Mouse (Mus musculus) heart, embryonic 10.5 days (tissue): ENCODE measurements around the gene Shoc2. TPM values are rescaled to one million over a fixed set of nuclear protein-coding genes. Genes with fewer than 3 reads are reported as not detected.
A peak's percentile ranks its signal among the peaks of the same experiment; 100 is the strongest.

Experiments
- DNase-seq: peaks from one replicate; pipeline ENCODE4 v3.0.0-alpha.2; 2017; ENCODE audit warnings: low spot score
- H3K27ac ChIP-seq: fragments of 300-500 bp; sonication (generic); 2 replicates; pipeline ENCODE4 v1.5.1; 2016; ENCODE audit warnings: mild to moderate bottlenecking
- H3K27me3 ChIP-seq: fragments of 300-500 bp; sonication (generic); 2 replicates; pipeline ENCODE4 v1.6.1; 2016; ENCODE audit warnings: mild to moderate bottlenecking; ENCODE audit not compliant: poor library complexity, insufficient read depth, severe bottlenecking
- H3K36me3 ChIP-seq: fragments of 300-500 bp; sonication (generic); 2 replicates; pipeline ENCODE4 v1.6.1; 2016; ENCODE audit warnings: mild to moderate bottlenecking, moderate library complexity
- H3K4me1 ChIP-seq: fragments of 300-500 bp; sonication (generic); 2 replicates; pipeline ENCODE4 v1.6.1; 2016; ENCODE audit warnings: mild to moderate bottlenecking
- H3K4me3 ChIP-seq: fragments of 300-500 bp; sonication (generic); 2 replicates; pipeline ENCODE4 v1.5.1; 2016; ENCODE audit warnings: mild to moderate bottlenecking, moderate library complexity
- H3K9me3 ChIP-seq: fragments of 300-500 bp; sonication (generic); 2 replicates; pipeline ENCODE4 v1.6.1; 2016; ENCODE audit warnings: mild to moderate bottlenecking, moderate library complexity
- WGBS: fragments of 180-500 bp; shearing (Covaris S2); methylation state at CpG from one replicate; pipeline ENCODE4 v1.1.7; 2016; 5-methylcytosine and 5-hydroxymethylcytosine counted together
- polyA plus RNA-seq: library from polyadenylated mRNA; unstranded; fragments of >200 nt; fragmentation: Nextera tagmentation; extraction: Ambion mirVana; gene quantifications from 2 replicates; pipeline ENCODE4 v1.2.1, GENCODE M21; 2016

The Shoc2 gene
- polyA plus RNA-seq, 1 experiment from 2014 or later = 54.7 TPM

DNA sequence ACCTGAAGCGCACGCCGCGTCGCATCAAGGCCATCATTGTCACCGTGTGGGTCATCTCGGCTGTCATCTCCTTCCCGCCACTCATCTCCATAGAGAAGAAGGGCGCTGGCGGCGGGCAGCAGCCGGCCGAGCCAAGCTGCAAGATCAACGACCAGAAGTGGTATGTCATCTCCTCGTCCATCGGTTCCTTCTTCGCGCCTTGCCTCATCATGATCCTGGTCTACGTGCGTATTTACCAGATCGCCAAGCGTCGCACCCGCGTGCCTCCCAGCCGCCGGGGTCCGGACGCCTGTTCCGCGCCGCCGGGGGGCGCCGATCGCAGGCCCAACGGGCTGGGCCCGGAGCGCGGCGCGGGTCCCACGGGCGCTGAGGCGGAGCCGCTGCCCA lies 102.6 kb downstream of the Shoc2 start:
- H3K36me3 ChIP-seq = no peaks in the 10 kb centered on the region
- peaks cover 40% of the 10 kb centered on the region for H3K4me1 ChIP-seq
- peaks cover 73% of the 10 kb centered on the region for H3K27me3 ChIP-seq
- H3K4me3 ChIP-seq = peak overlapping the region; percentile 70
- 1% methylated on average over 46 of the region's 46 CpGs for WGBS
- peak overlapping the region; percentile 67; the same call in 1 of the 2 replicates for H3K27ac ChIP-seq
- no peaks in the 10 kb centered on the region for H3K9me3 ChIP-seq
- peak; percentile 74 for DNase-seq

DNA sequence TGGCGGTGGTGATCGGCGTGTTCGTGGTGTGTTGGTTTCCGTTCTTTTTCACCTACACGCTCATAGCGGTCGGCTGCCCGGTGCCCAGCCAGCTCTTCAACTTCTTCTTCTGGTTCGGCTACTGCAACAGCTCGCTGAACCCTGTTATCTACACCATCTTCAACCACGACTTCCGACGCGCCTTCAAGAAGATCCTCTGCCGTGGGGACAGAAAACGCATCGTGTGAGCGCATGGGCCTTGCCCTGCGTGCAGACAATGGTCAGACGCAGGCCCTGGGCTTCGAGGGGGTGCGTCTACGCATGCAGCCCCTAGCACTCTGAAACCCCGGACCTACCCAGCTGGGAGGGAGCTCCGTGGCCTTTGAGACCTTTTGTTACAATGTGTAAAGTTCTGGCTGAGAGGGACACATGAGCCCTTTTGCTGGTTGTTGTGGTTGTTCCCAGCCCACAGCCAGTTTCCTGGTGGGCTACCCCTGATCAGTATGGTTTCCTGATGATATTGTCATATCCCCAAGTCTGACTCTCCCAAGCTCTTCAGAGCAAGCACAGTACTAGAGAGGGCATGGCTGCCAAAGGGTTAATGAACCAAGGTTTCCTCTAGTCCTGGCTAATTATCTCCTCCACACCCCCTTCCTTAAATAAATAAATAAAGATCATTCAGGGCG lies 103.4 kb downstream of the Shoc2 start:
- peak; percentile 76 for DNase-seq
- Histone ChIP-seq H3K27ac (peak overlapping the region; percentile 67; the same call in 1 of the 2 replicates), H3K4me1 (peaks cover 40% of the 10 kb centered on the region), H3K4me3 (peak overlapping the region; percentile 70), H3K9me3 (no peaks in the 10 kb centered on the region), H3K36me3 (no peaks in the 10 kb centered on the region), H3K27me3 (peaks cover 76% of the 10 kb centered on the region)
- under 1% methylated on average over 27 of the region's 27 CpGs for WGBS

DNA sequence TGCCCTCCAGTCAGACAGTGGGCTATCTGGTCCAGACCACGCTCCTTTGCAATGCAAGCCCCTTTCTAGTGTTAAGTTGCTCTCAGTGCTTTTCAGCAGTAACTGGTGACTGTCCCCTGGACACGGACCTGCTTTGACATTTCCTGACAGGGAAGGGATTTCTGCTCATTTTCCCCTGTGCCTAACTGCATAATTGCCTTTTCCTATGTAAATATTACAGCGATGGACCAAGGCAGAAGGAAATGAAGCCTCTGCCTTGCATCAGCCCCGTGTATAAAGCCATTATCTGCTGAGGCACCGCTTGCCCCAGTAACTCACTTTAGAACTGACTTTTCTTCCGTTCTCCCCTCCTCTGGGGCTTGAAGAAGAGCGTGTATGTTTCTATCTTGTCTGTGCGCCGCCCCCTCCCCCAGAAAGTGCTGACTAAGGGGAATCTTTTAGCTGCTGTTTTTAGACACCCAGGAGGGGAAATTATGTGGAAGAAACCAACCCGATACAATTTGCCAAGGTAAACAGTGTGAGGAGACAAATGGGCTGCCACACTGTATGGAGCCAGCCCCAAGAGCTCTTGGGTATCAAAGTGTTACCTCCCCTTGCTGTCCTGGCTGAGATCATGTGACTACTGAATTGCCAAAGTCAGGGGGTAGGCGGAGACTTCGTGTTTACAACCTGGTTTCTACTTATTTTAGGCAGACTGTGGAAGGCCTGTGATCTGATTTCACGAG lies 104.2 kb downstream of the Shoc2 start:
- Histone ChIP-seq H3K27me3 (peaks cover 79% of the 10 kb centered on the region), H3K4me1 (peaks cover 40% of the 10 kb centered on the region), H3K9me3 (no peaks in the 10 kb centered on the region), H3K27ac (no peak overlapping the region), H3K4me3 (peak overlapping the region; percentile 25; the same call in 1 of the 2 replicates), H3K36me3 (no peaks in the 10 kb centered on the region)
- 3% methylated on average over 13 of the region's 13 CpGs for WGBS
- DNase-seq = peak; percentile 64

DNA sequence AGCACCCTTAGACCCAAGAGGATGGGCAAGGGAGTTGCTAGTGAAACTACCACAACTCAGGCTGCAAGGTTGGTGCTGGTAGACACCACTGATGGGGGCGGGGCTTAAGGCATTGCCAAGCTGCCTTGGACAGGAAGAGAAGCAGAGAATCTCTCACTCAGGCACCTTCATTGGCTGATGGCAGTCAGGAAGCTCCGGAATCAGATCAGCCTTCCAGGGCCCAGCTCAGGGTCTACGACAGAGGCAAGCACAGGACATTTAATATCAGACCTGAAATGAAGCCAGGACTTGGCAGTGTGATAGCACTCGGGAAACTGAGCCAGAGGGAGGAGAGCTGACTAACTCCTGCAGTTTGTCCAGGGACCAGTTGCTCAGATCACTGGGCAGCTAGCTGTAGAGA lies 107.5 kb downstream of the Shoc2 start:
- Histone ChIP-seq H3K9me3 (no peaks in the 10 kb centered on the region), H3K27ac (no peak overlapping the region), H3K27me3 (peaks cover 68% of the 10 kb centered on the region), H3K4me1 (peaks cover 19% of the 10 kb centered on the region), H3K36me3 (no peaks in the 10 kb centered on the region), H3K4me3 (no peak overlapping the region)
- WGBS = 69% methylated on average over 4 of the region's 4 CpGs
- DNase-seq = peak; percentile 64

DNA sequence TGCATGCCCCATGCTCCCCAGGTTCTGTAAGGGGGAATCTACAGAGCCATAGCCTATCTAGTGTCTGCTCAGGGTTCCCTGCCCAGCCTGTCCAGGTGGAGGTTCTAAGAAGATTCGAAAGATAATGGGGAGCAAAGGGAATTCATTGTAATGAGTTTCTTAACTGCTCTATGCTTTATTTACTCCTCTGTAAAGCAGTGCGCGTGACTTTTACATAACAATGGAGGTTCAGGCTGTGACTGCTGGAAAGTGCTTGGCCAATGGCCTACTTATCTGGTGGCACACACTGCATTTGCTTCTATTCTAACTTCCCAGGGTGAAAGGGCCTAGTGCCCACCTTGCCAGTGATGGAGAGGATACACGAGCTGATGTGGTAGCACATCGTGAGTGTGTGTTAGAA lies 111.7 kb downstream of the Shoc2 start:
- H3K9me3 ChIP-seq = no peaks in the 10 kb centered on the region
- H3K36me3 ChIP-seq = no peaks in the 10 kb centered on the region
- no peak overlapping the region for H3K4me3 ChIP-seq
- H3K27ac ChIP-seq = no peak overlapping the region
- peaks cover 28% of the 10 kb centered on the region; the same call in 1 of the 2 replicates for H3K27me3 ChIP-seq
- H3K4me1 ChIP-seq = no peaks in the 10 kb centered on the region
- WGBS = 68% methylated on average over 5 of the region's 5 CpGs
- DNase-seq = no peak

DNA sequence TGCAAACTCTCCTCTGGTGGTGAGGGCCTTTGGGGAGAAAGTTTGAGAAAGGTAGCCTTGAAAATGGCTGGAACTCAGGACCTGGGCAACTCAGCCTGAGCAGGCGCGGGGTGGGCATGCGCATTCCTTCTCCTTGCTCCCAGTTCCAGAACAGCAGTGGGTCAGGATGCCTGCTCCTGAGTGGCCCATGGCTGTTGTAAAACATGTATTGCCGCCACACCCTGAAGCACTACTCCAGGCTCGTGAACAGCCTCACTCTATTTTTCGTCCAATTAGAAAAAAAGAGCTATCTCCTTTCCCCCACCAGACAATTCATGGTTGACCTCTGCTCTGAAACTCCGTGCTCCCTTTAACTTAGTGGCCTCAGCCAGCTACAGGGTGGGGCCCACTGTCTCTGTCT lies 124.3 kb downstream of the Shoc2 start:
- WGBS = 86% methylated on average over 7 of the region's 7 CpGs
- H3K9me3 ChIP-seq = no peaks in the 10 kb centered on the region
- no peak for DNase-seq
- H3K36me3 ChIP-seq = no peaks in the 10 kb centered on the region
- no peaks in the 10 kb centered on the region for H3K27me3 ChIP-seq
- H3K4me1 ChIP-seq = no peaks in the 10 kb centered on the region
- no peak overlapping the region for H3K27ac ChIP-seq
- no peak overlapping the region for H3K4me3 ChIP-seq

DNA sequence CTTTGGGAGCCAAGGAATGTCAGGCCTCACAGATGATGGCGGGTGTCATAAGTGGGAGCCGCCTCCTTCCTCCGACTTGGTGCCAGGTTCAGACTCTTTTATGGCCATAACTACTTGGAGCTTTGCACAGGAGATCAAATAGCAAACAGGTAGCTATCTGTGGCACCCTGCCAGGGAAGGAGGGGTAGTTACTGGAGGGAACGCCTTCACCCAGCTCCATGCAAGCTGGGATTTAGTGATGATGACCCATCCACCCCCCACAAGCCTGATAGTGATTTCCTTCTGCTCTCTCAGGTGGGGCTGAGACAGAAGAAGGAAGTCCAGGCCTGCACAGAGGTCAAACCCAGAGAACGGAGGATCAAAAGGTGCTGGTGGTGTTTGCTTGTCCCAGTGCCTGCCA lies 126.4 kb downstream of the Shoc2 start:
- no peaks in the 10 kb centered on the region for H3K4me1 ChIP-seq
- H3K4me3 ChIP-seq = no peak overlapping the region
- no peak overlapping the region for H3K27ac ChIP-seq
- H3K9me3 ChIP-seq = no peaks in the 10 kb centered on the region
- 78% methylated on average over 5 of the region's 5 CpGs for WGBS
- no peaks in the 10 kb centered on the region for H3K36me3 ChIP-seq
- H3K27me3 ChIP-seq = no peaks in the 10 kb centered on the region
- no peak for DNase-seq

DNA sequence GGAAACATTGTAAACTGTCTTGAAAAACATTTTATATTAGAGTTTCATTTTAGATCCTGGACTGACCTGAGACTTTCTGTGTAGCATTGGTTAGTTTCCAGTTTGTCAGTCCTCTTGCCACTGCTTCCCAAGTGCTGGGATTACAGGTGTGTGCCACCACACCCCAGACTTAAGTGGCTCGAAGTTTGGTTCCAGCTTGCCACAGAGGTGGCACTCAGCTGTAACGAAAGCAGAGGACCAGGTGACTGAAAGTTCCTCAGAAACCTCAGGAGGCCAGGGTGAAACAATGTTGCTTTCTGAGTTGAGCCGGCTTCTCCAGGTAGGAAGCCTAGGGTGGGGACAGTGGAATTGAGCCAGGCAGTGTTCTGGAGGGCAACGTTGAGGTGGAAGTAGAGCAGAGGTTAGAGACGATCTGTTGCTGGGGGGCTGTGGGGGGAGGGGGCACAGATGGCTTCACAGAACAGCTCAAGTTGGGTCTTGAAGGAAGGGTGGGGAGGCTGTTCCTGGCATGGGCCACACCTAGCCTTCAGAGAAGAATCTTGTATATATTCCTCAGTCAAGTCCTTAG lies 128.2 kb downstream of the Shoc2 start:
- no peaks in the 10 kb centered on the region for H3K9me3 ChIP-seq
- DNase-seq = no peak
- WGBS = 71% methylated on average over 5 of the region's 5 CpGs

DNA sequence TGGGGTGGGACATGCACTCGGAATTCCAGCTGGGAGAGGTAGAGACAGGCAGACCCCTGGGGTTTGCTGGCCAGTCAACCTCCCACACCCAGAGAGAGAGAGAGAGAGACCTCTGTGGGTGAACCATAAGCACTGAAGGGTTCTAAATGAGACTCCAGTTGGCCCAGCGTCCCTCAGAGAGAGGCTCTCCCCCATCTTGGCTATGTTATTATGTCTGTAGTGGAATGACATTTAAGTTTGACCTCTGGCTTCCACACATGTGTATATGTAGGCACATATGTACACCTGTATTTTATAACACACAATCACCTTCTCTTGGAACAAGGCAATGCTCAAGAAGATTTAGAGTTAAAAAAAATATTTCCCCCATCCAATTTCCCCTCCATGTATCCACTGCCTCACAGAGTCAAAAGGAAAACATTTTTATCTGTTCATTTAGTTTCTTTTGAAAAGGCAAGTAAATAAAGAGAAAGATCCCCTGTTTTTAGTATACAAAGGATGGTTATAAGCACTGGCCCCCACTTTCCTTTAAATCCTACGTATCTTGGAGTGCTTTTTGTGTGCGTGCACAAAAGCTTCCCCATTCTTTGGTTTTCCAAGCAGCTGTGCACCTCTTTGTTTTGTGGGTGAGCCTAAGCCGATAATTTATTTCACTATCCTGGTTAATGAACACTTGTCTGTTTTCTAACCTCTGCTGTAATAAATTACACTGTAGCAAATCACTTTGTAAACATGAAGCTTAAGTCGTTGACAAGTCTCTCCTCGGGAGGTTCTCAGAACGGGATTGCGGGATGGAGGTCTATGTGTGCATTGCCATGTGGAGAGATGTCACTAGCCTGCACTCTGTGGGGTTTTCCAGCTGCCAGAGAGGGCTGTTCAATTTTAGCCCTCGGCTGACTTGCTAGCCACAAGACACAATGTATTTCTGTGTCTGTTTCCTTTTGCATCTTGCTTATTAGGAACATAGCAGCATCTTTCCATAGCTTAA lies 132.6 kb downstream of the Shoc2 start:
- 62% methylated on average over 10 of the region's 10 CpGs for WGBS
- Histone ChIP-seq H3K9me3 (no peaks in the 10 kb centered on the region), H3K27me3 (0 out of 2 replicates have a peak, but pooled peaks cover 5% of the 10 kb centered on the region), H3K27ac (no peak overlapping the region), H3K36me3 (no peaks in the 10 kb centered on the region), H3K4me1 (no peaks in the 10 kb centered on the region), H3K4me3 (no peak overlapping the region)
- DNase-seq = no peak

More for the DNA sequence above, 128.2 kb downstream of the Shoc2 start:
- Histone ChIP-seq H3K4me1 (no peaks in the 10 kb centered on the region), H3K4me3 (no peak overlapping the region), H3K36me3 (no peaks in the 10 kb centered on the region), H3K27ac (no peak overlapping the region), H3K27me3 (no peaks in the 10 kb centered on the region)

DNA sequence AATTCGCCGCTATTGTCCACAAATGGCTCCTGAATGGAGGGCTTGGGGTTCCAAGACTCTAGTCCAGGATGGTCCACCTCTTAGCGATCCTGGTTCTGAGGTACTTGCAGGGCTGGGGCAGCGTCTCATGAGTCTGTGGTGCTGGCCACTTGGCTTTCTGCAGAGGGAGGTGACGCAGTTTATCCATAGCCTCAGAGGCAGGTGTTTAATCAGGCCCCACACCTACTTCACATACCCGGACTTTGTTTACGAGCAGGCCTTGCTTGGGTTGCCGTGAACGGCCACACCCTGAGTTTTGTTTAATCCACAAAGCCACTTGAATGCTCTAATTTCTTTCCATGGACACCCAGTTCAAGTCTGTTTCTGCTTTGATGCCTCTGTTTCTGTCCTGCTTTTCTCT lies 137.2 kb downstream of the Shoc2 start:
- 84% methylated on average over 9 of the region's 9 CpGs for WGBS
- DNase-seq = no peak
- no peaks in the 10 kb centered on the region for H3K36me3 ChIP-seq

DNA sequence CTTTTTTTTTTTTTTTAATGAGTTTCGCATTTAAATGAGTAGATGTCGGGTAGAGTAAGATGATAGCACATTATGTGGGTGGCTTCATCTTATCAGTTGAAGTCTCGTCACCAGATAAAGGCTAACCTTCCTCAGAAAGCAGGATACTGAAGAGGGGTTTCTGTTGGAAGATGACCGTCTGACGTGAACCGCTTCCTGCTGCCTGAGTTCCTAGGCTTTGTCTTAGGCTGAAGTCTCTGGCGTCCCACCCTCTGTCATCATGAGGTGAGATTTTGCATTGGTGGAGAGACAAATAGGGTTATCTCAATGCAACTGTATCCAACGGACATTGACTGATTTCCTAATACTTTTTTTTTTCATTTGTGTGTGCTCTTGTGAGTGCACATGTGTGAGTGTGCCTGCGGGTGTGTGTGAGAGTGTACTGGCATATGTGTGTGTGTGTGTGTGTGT lies 137.6 kb downstream of the Shoc2 start:
- Histone ChIP-seq H3K9me3 (no peaks in the 10 kb centered on the region), H3K27ac (no peak overlapping the region), H3K4me1 (no peaks in the 10 kb centered on the region), H3K27me3 (0 out of 2 replicates have a peak, but pooled peaks cover 5% of the 10 kb centered on the region), H3K36me3 (no peaks in the 10 kb centered on the region), H3K4me3 (no peak overlapping the region)
- DNase-seq = no peak
- 62% methylated on average over 9 of the region's 9 CpGs for WGBS

More for the DNA sequence above, 137.2 kb downstream of the Shoc2 start:
- Histone ChIP-seq H3K4me1 (no peaks in the 10 kb centered on the region), H3K27me3 (0 out of 2 replicates have a peak, but pooled peaks cover 5% of the 10 kb centered on the region), H3K4me3 (no peak overlapping the region), H3K9me3 (no peaks in the 10 kb centered on the region), H3K27ac (no peak overlapping the region)
